Mouse (Mus musculus) brown adipose tissue, adult 24 weeks (tissue): ENCODE measurements around the gene Mycn. TPM values are rescaled to one million over a fixed set of nuclear protein-coding genes. Genes with fewer than 3 reads are reported as not detected.

ENCODE experiments used
- H3K27ac ChIP-seq: fragments of 200-500 bp; replicated peaks from 2 replicates; pipeline ENCODE4 v1.5.1; 2012; ENCODE audit warnings: low read depth, mild to moderate bottlenecking, low read length
- H3K4me1 ChIP-seq: fragments of 200-500 bp; 2 replicates; pipeline ENCODE4 v1.6.1; 2012; ENCODE audit warnings: low read length, mixed read lengths; ENCODE audit not compliant: control insufficient read depth, insufficient read depth, insufficient read length
- H3K4me3 ChIP-seq: fragments of 200-500 bp; 2 replicates; pipeline ENCODE4 v1.5.1; 2012; ENCODE audit warnings: low read depth, mild to moderate bottlenecking, low read length, moderate library complexity; ENCODE audit not compliant: insufficient read depth
- polyA plus RNA-seq: library from polyadenylated mRNA; stranded (reverse); fragments of >200 nt; gene quantifications from 2 replicates; pipeline ENCODE4 v1.2.4, GENCODE M21; 2012; ENCODE audit not compliant: missing spikeins, insufficient read depth, insufficient read length

Gene Mycn
- polyA plus RNA-seq, 1 experiment = not detected

GRCm38 (mm10) chr12:12904512-12904953 is 37.2 kb downstream of the Mycn start:
- Histone ChIP-seq H3K4me1 (no peaks in the 10 kb centered on the region), H3K27ac (no peak overlapping the region), H3K4me3 (no peak overlapping the region)

- no peak overlapping the region for H3K27ac ChIP-seq
Observed at GRCm38 (mm10) chr12:12904086-12904485, 37.6 kb downstream of the Mycn start.

DNA sequence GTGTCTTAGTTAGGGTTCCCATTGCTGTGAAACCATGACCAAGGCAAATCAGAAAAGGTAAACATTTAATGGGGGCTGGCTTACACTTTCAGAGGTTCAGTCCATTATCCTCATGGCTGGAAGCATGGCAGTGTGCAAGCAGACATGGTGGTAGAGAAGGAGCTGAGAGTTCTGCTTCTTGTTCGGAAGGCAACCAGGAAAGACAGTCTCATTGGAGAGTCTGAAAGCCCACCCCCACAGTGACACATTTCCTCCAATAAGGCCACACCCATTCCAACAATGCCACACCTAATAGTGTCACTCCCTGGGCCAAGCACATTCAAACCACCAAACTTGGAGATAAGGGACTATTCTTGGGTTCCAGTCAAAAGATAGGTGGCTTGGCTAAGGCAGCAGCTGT is 39.3 kb downstream of the Mycn start:
- no peak overlapping the region for H3K4me3 ChIP-seq
- no peaks in the 10 kb centered on the region for H3K4me1 ChIP-seq
- no peak overlapping the region for H3K27ac ChIP-seq

More at GRCm38 (mm10) chr12:12904086-12904485, 37.6 kb downstream of the Mycn start:
- Histone ChIP-seq H3K4me1 (no peaks in the 10 kb centered on the region), H3K4me3 (no peak overlapping the region)

GRCm38 (mm10) chr12:12898356-12899126 is 43.2 kb downstream of the Mycn start:
- Histone ChIP-seq H3K27ac (no peak overlapping the region), H3K4me1 (no peaks in the 10 kb centered on the region), H3K4me3 (no peak overlapping the region)

DNA sequence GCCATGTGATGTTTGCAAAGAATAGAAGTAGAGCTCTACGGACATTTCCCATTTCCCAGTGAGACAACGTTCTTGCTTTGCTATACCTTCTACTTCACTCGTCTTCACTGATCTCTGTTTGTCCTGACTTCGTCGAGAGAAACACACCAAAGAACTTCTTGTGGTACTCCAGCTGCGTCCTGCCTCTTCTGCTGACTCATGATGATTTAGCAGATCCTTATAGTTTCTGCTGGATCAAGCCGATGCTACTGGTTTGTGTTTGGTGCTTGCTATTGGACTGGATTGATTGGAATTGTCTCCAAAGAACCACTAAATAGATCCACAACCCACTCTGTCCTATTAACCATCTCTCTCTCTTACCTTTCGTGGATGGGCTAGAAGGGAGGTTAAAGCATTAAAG is 47.7 kb downstream of the Mycn start:
- H3K4me1 ChIP-seq = no peaks in the 10 kb centered on the region
- no peak overlapping the region for H3K27ac ChIP-seq
- no peak overlapping the region for H3K4me3 ChIP-seq

GRCm38 (mm10) chr12:12886191-12886889 is 55.4 kb downstream of the Mycn start:
- Histone ChIP-seq H3K4me3 (no peak overlapping the region), H3K27ac (no peak overlapping the region), H3K4me1 (no peaks in the 10 kb centered on the region)
